In the genomic region with DNA sequence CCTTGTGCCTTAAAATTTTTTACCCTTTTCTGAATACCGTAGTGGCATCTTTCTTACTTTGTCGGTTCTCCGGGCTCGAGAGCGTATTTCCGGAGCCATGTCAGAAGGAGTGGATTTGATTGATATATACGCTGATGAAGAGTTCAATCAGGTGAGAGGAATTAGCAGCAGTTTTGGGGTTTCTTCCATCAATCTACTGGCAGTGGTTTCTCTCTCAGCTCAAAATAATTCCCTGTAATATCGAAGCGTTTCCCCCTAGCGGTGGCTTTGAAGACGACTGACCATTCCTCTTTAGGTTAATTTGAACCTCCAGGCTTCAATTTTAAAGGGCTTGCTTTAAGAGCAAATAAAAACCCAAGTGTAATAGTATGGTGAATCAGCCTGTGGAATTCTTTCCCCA, we compare ENCODE assay signal across 8 mouse cellular contexts. TPM values are rescaled to one million over a fixed set of nuclear protein-coding genes. Genes with fewer than 3 reads are reported as not detected.
DNase-seq lines count a peak whose midpoint lies in the region; ATAC-seq lines count a peak whose summit lies in the region.

A gene (minus strand): TSS at position 233 of the 400 bp plus-strand sequence.

- peaks cover 20% of the 10 kb centered on the region for H3K36me3 ChIP-seq in embryonic facial prominence, embryonic 15.5 days
- H3K36me3 ChIP-seq in heart, embryonic 13.5 days: peaks cover 44% of the 10 kb centered on the region
- H3K36me3 ChIP-seq in lung, embryonic 16.5 days (ENCODE audit: control insufficient read depth, insufficient read depth, low read length): peaks cover 11% of the 10 kb centered on the region

- ATAC-seq in embryonic facial prominence, embryonic 15.5 days (ENCODE audit: insufficient number of reproducible peaks, low FRiP score, low TSS enrichment, low read depth): no peak
- ATAC-seq in heart, embryonic 13.5 days (ENCODE audit: extremely low read depth, insufficient number of reproducible peaks, low FRiP score, low TSS enrichment): no peak
- no peak for ATAC-seq in lung, embryonic 16.5 days (ENCODE audit: low read depth)

- H3K9me3 ChIP-seq in embryonic facial prominence, embryonic 15.5 days (replicated peaks): no peaks in the 10 kb centered on the region
- H3K9me3 ChIP-seq in heart, embryonic 13.5 days: no peaks in the 10 kb centered on the region
- no peaks in the 10 kb centered on the region for H3K9me3 ChIP-seq in lung, embryonic 16.5 days (ENCODE audit: control insufficient read depth, low read length)

- WGBS in embryonic facial prominence, embryonic 15.5 days: under 1% methylated on average over 11 of the region's 11 CpGs
- WGBS in heart, embryonic 13.5 days: under 1% methylated on average over 11 of the region's 11 CpGs
- WGBS in lung, embryonic 16.5 days: 0% methylated on average over 11 of the region's 11 CpGs

- peaks cover 25% of the 10 kb centered on the region for H3K4me1 ChIP-seq in embryonic facial prominence, embryonic 15.5 days
- H3K4me1 ChIP-seq in heart, embryonic 13.5 days: peaks cover 38% of the 10 kb centered on the region
- H3K4me1 ChIP-seq in lung, embryonic 16.5 days (replicated peaks; ENCODE audit: control insufficient read depth, insufficient read depth, low read length): peaks cover 15% of the 10 kb centered on the region

- H3K27ac ChIP-seq in embryonic facial prominence, embryonic 15.5 days (replicated peaks): peak within 1 kb of the TSS; percentile 98
- H3K27ac ChIP-seq in heart, embryonic 13.5 days (replicated peaks): peak within 1 kb of the TSS; percentile 95
- peak within 1 kb of the TSS; percentile 98 for H3K27ac ChIP-seq in lung, embryonic 16.5 days (ENCODE audit: low read length)

- H3K4me3 ChIP-seq in embryonic facial prominence, embryonic 15.5 days (replicated peaks): peak within 1 kb of the TSS; percentile 78
- peak within 1 kb of the TSS; percentile 72 for H3K4me3 ChIP-seq in heart, embryonic 13.5 days
- peak within 1 kb of the TSS; percentile 97 for H3K4me3 ChIP-seq in lung, embryonic 16.5 days (ENCODE audit: low read length)

- H3K27me3 ChIP-seq in embryonic facial prominence, embryonic 15.5 days: no peaks in the 10 kb centered on the region
- H3K27me3 ChIP-seq in heart, embryonic 13.5 days (replicated peaks): no peaks in the 10 kb centered on the region
- H3K27me3 ChIP-seq in lung, embryonic 16.5 days (ENCODE audit: control insufficient read depth, insufficient read depth, low read depth, low read length): no peaks in the 10 kb centered on the region

- H3K9ac ChIP-seq in embryonic facial prominence, embryonic 15.5 days: peak within 1 kb of the TSS; percentile 86
- H3K9ac ChIP-seq in heart, embryonic 13.5 days: peak within 1 kb of the TSS; percentile 93
- H3K9ac ChIP-seq in lung, embryonic 16.5 days (ENCODE audit: low read length): peak within 1 kb of the TSS; percentile 100

- DNase-seq in embryo, embryonic 10 days (ENCODE audit: low spot score): peak; percentile 71
- no peak for DNase-seq in embryo, embryonic 9.5 days (ENCODE audit: extremely low spot score)
- peak; percentile 78 for DNase-seq in adipocyte (ENCODE audit: low spot score)
- no peak for DNase-seq in layer of hippocampus, adult 8-10 months (ENCODE audit: low spot score in 2 of 2)
- peak; percentile 46 for DNase-seq in retina, postnatal 7 days (ENCODE audit: low read depth, low spot score)

- H3K4me2 ChIP-seq in embryonic facial prominence, embryonic 15.5 days (replicated peaks): peak within 1 kb of the TSS; percentile 63
- peak within 1 kb of the TSS; percentile 79 for H3K4me2 ChIP-seq in heart, embryonic 13.5 days
- peak within 1 kb of the TSS; percentile 81 for H3K4me2 ChIP-seq in lung, embryonic 16.5 days (ENCODE audit: low read depth, low read length)

RNA-seq across cellular contexts. Expression of the gene that starts here (rescaled TPM):
- 53.6 and 58.6 TPM in 2 replicates for polyA plus RNA-seq in embryonic facial prominence, embryonic 15.5 days (2015; fragmentation: Nextera tagmentation; extraction: Ambion mirVana)
- 52.4 and 53.9 TPM in 2 replicates for polyA plus RNA-seq in heart, embryonic 13.5 days (2015; fragmentation: Nextera tagmentation; extraction: Ambion mirVana)
- total RNA-seq in layer of hippocampus, adult 8-10 months (2022): 10 to 100 TPM; 48.8 to 64.9 (median 58.2) TPM
- 53.4 and 55.3 TPM in 2 replicates for polyA plus RNA-seq in lung, embryonic 16.5 days (2015; fragmentation: Nextera tagmentation; extraction: Ambion mirVana)

Comparison
In these comparisons a context has a peak if more than half of its experiments do, and no peak if none do; other contexts are left out.
1. DNase-seq: peak in embryo, embryonic 10 days (single experiment), adipocyte (single experiment) and retina, postnatal 7 days (single experiment); none in embryo, embryonic 9.5 days (single experiment) and layer of hippocampus, adult 8-10 months (0 of 2).
2. Peak in every context shown above with its lines, with median percentiles within 50 percentile points of each other: H3K27ac ChIP-seq, H3K4me2 ChIP-seq, H3K4me3 ChIP-seq and H3K9ac ChIP-seq.